Mouse (Mus musculus) midbrain, postnatal 0 days (tissue): ENCODE data around the gene Vmn1r40. TPM values are rescaled to one million over a fixed set of nuclear protein-coding genes. Genes with fewer than 3 reads are reported as not detected.

Source experiments
- ATAC-seq: fragments of 200-750 bp; cut with Nextera tagmentation; 2 replicates; pipeline ENCODE4 v1.8.0; 2017; ENCODE audit warnings: moderate number of reproducible peaks, mild to moderate bottlenecking, moderate TSS enrichment, moderate library complexity; ENCODE audit not compliant: low FRiP score
- DNase-seq: peaks from one replicate; pipeline ENCODE4 v3.0.0-alpha.2; 2015; ENCODE audit warnings: low spot score
- H3K27ac ChIP-seq: fragments of 300-500 bp; sonication (generic); 2 replicates; pipeline ENCODE4 v1.5.1; 2014; ENCODE audit warnings: low read depth, mild to moderate bottlenecking, low read length, mixed read lengths
- H3K27me3 ChIP-seq: fragments of 300-500 bp; sonication (generic); 2 replicates; pipeline ENCODE4 v1.6.1; 2014; ENCODE audit warnings: low read length, control low read depth, mixed read lengths; ENCODE audit not compliant: insufficient read depth
- H3K36me3 ChIP-seq: fragments of 300-500 bp; sonication (generic); 2 replicates; pipeline ENCODE4 v1.6.1; 2014; ENCODE audit warnings: low read length, control low read depth, mixed read lengths; ENCODE audit not compliant: insufficient read depth
- H3K4me1 ChIP-seq: fragments of 300-500 bp; sonication (generic); 2 replicates; pipeline ENCODE4 v1.6.1; 2014; ENCODE audit warnings: mild to moderate bottlenecking, control low read depth, antibody characterized with exemption, low read length, mixed read lengths; ENCODE audit not compliant: insufficient read depth
- H3K4me2 ChIP-seq: fragments of 300-500 bp; sonication (generic); 2 replicates; pipeline ENCODE4 v1.6.1; 2014; ENCODE audit warnings: low read depth, mild to moderate bottlenecking, low read length, mixed read lengths; ENCODE audit not compliant: poor library complexity, severe bottlenecking
- H3K4me3 ChIP-seq: fragments of 300-500 bp; sonication (generic); 2 replicates; pipeline ENCODE4 v1.5.1; 2014; ENCODE audit warnings: low read depth, mild to moderate bottlenecking, low read length, moderate library complexity
- H3K9ac ChIP-seq: fragments of 300-500 bp; sonication (generic); replicated peaks from 2 replicates; pipeline ENCODE4 v1.6.1; 2014; ENCODE audit warnings: mild to moderate bottlenecking, low read length, moderate library complexity, mixed read lengths; ENCODE audit not compliant: poor library complexity, severe bottlenecking
- H3K9me3 ChIP-seq: fragments of 300-500 bp; sonication (generic); 2 replicates; pipeline ENCODE4 v1.6.1; 2016; ENCODE audit warnings: low read length, control low read depth
- CTCF ChIP-seq: IDR thresholded peaks from 2 replicates; pipeline ENCODE4 v1.5.1; 2016; ENCODE audit warnings: antibody characterized with exemption, mild to moderate bottlenecking
- WGBS: fragments of 180-500 bp; shearing (Covaris S2); extraction: QIAGEN DNeasy Blood & Tissue Kit; methylation state at CpG from one replicate; pipeline ENCODE4 v1.1.7; 2014; 5-methylcytosine and 5-hydroxymethylcytosine counted together
- polyA plus RNA-seq: library from polyadenylated mRNA; unstranded; fragments of >200 nt; fragmentation: Nextera tagmentation; extraction: Ambion mirVana; gene quantifications from 2 replicates; pipeline ENCODE4 v1.2.1, GENCODE M21; 2015
- total RNA-seq: library from RNA; depleted of rRNA; stranded (reverse); fragments of >200 nt; gene quantifications from 2 replicates; pipeline ENCODE4 v1.2.3, GENCODE M21; 2014; rRNA removed

Gene Vmn1r40
- total RNA-seq = not detected in 2 replicates
- polyA plus RNA-seq = not detected in 2 replicates

DNA sequence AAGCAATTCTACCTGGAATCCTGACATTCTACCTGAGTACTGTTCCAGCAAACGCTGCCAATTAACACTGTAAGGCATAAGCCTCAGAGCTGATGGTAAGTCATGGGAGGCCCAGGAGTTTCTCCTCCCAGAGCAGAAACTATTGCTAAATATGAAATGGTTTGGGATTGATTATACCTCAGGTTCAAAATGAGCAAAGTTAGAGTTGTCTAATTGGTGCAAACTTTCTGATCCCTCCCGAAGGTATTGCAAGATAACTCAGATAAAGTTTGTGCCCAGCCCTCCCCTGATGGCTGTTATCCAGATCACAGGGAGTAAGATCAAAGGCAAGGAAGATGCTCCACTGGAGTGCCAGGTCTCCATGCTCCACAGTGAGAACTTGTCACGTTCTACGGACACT is at the start of gene Vmn1r40:
Gene Vmn1r40 (plus strand): TSS at position 301 of the 400 bp plus-strand sequence.
- no peak for ATAC-seq
- 78% methylated on average over 4 of the region's 4 CpGs for WGBS

DNA sequence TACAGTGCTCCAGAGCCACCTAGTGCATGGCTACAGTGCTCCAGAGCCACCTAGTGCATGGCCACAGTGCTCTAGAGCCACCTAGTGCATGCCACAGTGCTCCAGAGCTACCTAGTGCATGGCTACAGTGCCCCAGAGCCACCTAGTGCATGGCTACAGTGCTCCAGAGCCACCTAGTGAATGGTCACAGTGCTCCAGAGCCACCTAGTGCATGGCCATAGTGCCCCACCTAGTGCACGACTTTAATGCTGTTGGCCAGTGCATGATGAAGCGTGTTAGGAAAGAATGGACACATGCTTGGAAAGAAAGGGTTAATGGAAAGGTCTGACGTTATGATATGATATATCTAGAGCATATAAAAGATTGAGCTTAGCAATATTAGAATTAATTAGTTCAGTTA is 49.0 kb upstream of the Vmn1r40 start:
- no peak overlapping the region for H3K4me2 ChIP-seq
- ATAC-seq = no peak
- H3K36me3 ChIP-seq = peaks cover 10% of the 10 kb centered on the region
- no peaks in the 10 kb centered on the region for H3K4me1 ChIP-seq
- no peak for DNase-seq
- peak; percentile 54 for TF ChIP-seq CTCF
- H3K9ac ChIP-seq = no peak overlapping the region
- H3K4me3 ChIP-seq = no peak overlapping the region
- no peaks in the 10 kb centered on the region for H3K9me3 ChIP-seq
- 77% methylated on average over 3 of the region's 3 CpGs for WGBS
- H3K27ac ChIP-seq = no peak overlapping the region
- H3K27me3 ChIP-seq = no peaks in the 10 kb centered on the region

More for the DNA sequence above, at the start of gene Vmn1r40:
- H3K4me1 ChIP-seq = no peaks in the 10 kb centered on the region
- H3K36me3 ChIP-seq = no peaks in the 10 kb centered on the region
- no peak for TF ChIP-seq CTCF
- no peaks in the 10 kb centered on the region for H3K9me3 ChIP-seq
- no peak within 1 kb of the TSS for H3K4me3 ChIP-seq
- DNase-seq = no peak
- no peaks in the 10 kb centered on the region for H3K27me3 ChIP-seq
- no peak within 1 kb of the TSS for H3K4me2 ChIP-seq
- no peak within 1 kb of the TSS for H3K27ac ChIP-seq
- no peak within 1 kb of the TSS for H3K9ac ChIP-seq

DNA sequence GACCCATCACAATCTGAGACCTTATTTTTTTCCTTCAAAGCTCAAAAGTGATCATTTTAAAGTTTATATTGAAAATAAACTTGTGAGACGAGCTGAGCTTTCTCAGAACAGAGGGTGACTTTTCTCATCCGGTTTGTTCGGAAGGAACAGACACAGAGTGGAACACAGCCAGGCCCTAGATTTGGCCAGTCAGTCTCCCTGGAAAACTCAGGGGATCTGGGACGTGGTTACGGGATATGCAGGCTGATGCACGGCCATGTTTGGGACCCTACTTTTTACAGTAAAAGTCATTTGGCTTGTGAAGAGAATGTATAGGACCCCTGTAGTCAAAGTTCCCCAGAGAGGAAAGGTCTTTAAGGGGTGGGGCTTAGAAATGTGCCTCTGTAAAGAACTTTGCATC is 48.4 kb upstream of the Vmn1r40 start:
- Histone ChIP-seq H3K27me3 (no peaks in the 10 kb centered on the region), H3K9me3 (no peaks in the 10 kb centered on the region), H3K27ac (no peak overlapping the region), H3K4me2 (no peak overlapping the region), H3K36me3 (peaks cover 13% of the 10 kb centered on the region), H3K9ac (no peak overlapping the region), H3K4me3 (no peak overlapping the region), H3K4me1 (no peaks in the 10 kb centered on the region)
- TF ChIP-seq CTCF = no peak
- no peak for DNase-seq
- WGBS = 82% methylated on average over 6 of the region's 6 CpGs
- no peak for ATAC-seq

- DNase-seq = peak; percentile 58
- no peak overlapping the region for H3K4me2 ChIP-seq
- H3K27ac ChIP-seq = no peak overlapping the region
- H3K4me1 ChIP-seq = no peaks in the 10 kb centered on the region
- TF ChIP-seq CTCF = peak; percentile 74
- H3K36me3 ChIP-seq = peaks cover 13% of the 10 kb centered on the region
- 40% methylated on average over 7 of the region's 7 CpGs for WGBS
- H3K9ac ChIP-seq = no peak overlapping the region
- H3K27me3 ChIP-seq = no peaks in the 10 kb centered on the region
- H3K9me3 ChIP-seq = no peaks in the 10 kb centered on the region
- no peak overlapping the region for H3K4me3 ChIP-seq
- no peak for ATAC-seq
These were observed 47.5 kb upstream of the Vmn1r40 start for GRCm38 (mm10) chr6:89659692-89660423.

- ATAC-seq = no peak
- no peak for DNase-seq
- Histone ChIP-seq H3K4me3 (no peak overlapping the region), H3K9ac (no peak overlapping the region), H3K27me3 (no peaks in the 10 kb centered on the region), H3K27ac (no peak overlapping the region), H3K36me3 (peaks cover 18% of the 10 kb centered on the region), H3K9me3 (no peaks in the 10 kb centered on the region), H3K4me1 (no peaks in the 10 kb centered on the region), H3K4me2 (no peak overlapping the region)
- 71% methylated on average over 1 of the region's 1 CpGs for WGBS
- TF ChIP-seq CTCF = no peak
These were observed 46.9 kb upstream of the Vmn1r40 start for GRCm38 (mm10) chr6:89660490-89660889.

GRCm38 (mm10) chr6:89662521-89662920 is 44.8 kb upstream of the Vmn1r40 start:
- no peaks in the 10 kb centered on the region for H3K9me3 ChIP-seq
- H3K27ac ChIP-seq = no peak overlapping the region
- peaks cover 21% of the 10 kb centered on the region for H3K36me3 ChIP-seq
- no peak overlapping the region for H3K4me3 ChIP-seq
- no peak for ATAC-seq
- no peak overlapping the region for H3K9ac ChIP-seq
- no peak for DNase-seq
- H3K4me2 ChIP-seq = no peak overlapping the region
- WGBS = 85% methylated on average over 3 of the region's 3 CpGs
- H3K27me3 ChIP-seq = no peaks in the 10 kb centered on the region
- H3K4me1 ChIP-seq = no peaks in the 10 kb centered on the region
- TF ChIP-seq CTCF = no peak
